Mouse (Mus musculus): ENCODE measurements around the gene Prkcb.

GRCm38 (mm10) chr7:122302538-122302937 lies 14.0 kb downstream of the Prkcb start:
- TF ChIP-seq CTCF (IDR thresholded peaks at IDR 0.05) (no peak), EP300 (IDR thresholded peaks at IDR 0.05; ENCODE audit: insufficient read depth, low read depth, low read length) (no peak), POLR2A (IDR thresholded peaks at IDR 0.05; ENCODE audit: insufficient read depth, low read depth, low read length) (no peak)

All from heart, adult 2 months (tissue).